Comparison of ENCODE assay signal across 34 mouse cellular contexts in the genomic region with DNA sequence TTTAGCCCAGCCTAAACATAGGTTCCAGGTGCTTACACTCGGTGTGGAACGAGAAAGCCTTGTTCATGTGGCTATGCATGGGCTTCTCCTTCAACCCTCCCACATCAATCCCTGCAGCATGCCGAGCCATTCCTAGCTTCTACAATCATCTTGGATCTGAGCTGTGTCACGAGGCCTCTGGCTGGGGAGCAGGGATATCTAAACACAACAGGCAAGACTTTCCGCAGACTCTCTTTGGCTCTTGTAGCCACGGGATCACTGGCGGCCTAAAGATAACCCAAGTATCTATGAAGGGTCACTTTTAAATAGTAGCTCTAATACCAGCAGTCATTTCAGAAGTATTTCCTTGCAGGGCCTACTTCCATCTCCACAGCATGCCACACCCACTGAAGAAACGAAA. TPM values are rescaled to one million over a fixed set of nuclear protein-coding genes. Genes with fewer than 3 reads are reported as not detected.
DNase-seq lines count a peak whose midpoint lies in the region; ATAC-seq and TF ChIP-seq lines count a peak whose summit lies in the region.
"Had no signal": no experiment of that assay in that cellular context is flagged by ENCODE, and none has a peak within 500 bp of the region (broad histone marks: within the 10 kb centered on the region; RNA-seq: fewer than 3 reads in every experiment).

No protein-coding gene starts in this region.

- no peak for ATAC-seq in heart, embryonic 11.5 days (replicated peaks; ENCODE audit: insufficient number of reproducible peaks, low FRiP score, low TSS enrichment)
- ATAC-seq in heart, embryonic 15.5 days (replicated peaks; ENCODE audit: insufficient number of reproducible peaks, insufficient read depth, low FRiP score, low read depth): 0 out of 2 replicates have a peak, but pooled peaks have one; percentile 14
- no peak for ATAC-seq in stomach, postnatal 0 days (ENCODE audit: low FRiP score, low TSS enrichment)
- ATAC-seq: forebrain, postnatal 0 days; inflammation-experienced regulatory T-cells, adult 6 months; midbrain, embryonic 15.5 days had no signal

- TF ChIP-seq EP300 in stomach, postnatal 0 days (optimal IDR thresholded peaks at IDR 0.05): no peak

- H3K27ac ChIP-seq in gastrocnemius, adult 2 months: peak overlapping the region; percentile 82
- H3K27ac ChIP-seq in heart, embryonic 11.5 days (ENCODE audit: low read depth, low read length): peak overlapping the region; percentile 62
- peak overlapping the region; percentile 52 for H3K27ac ChIP-seq in heart, embryonic 15.5 days
- peak overlapping the region; percentile 67 for H3K27ac ChIP-seq in stomach, postnatal 0 days (replicated peaks)
- H3K27ac ChIP-seq: embryonic facial prominence, embryonic 10.5 days; embryonic facial prominence, embryonic 15.5 days; forebrain, embryonic 12.5 days; hindbrain, embryonic 15.5 days; layer of hippocampus, adult 2 months; limb, embryonic 10.5 days; limb, embryonic 15.5 days; liver, embryonic 13.5 days; midbrain, embryonic 15.5 days had no signal

- peaks cover 58% of the 10 kb centered on the region for H3K4me1 ChIP-seq in heart, embryonic 11.5 days (ENCODE audit: control insufficient read depth, insufficient read depth, low read length)
- H3K4me1 ChIP-seq in heart, embryonic 15.5 days (replicated peaks): peaks cover 60% of the 10 kb centered on the region
- H3K4me1 ChIP-seq in stomach, postnatal 0 days (replicated peaks; ENCODE audit: control insufficient read depth, insufficient read depth): peaks cover 17% of the 10 kb centered on the region

- H3K27me3 ChIP-seq in heart, embryonic 11.5 days (ENCODE audit: control insufficient read depth, insufficient read depth, low read length): no peaks in the 10 kb centered on the region
- H3K27me3 ChIP-seq in heart, embryonic 15.5 days: no peaks in the 10 kb centered on the region
- H3K27me3 ChIP-seq in stomach, postnatal 0 days (ENCODE audit: control insufficient read depth, insufficient read depth, low read length): no peaks in the 10 kb centered on the region
- H3K27me3 ChIP-seq: embryonic facial prominence, embryonic 15.5 days; forebrain, embryonic 12.5 days; hindbrain, embryonic 15.5 days; limb, embryonic 15.5 days; liver, embryonic 13.5 days; midbrain, embryonic 15.5 days had no signal

- 26% methylated on average over 8 of the region's 8 CpGs for WGBS in heart, embryonic 11.5 days (ENCODE audit: insufficient replicate concordance)
- 25% methylated on average over 8 of the region's 8 CpGs for WGBS in heart, embryonic 15.5 days
- 71% methylated on average over 8 of the region's 8 CpGs for WGBS in stomach, postnatal 0 days

- DNase-seq in gastrocnemius, adult 2 months: peak; percentile 64
- DNase-seq in gastrocnemius, postnatal 10 days: no peak
- DNase-seq in heart, postnatal 25 days (ENCODE audit: low spot score): no peak
- DNase-seq in stomach, postnatal 0 days (ENCODE audit: low spot score): no peak
- no peak for DNase-seq in layer of hippocampus, postnatal 10 days (ENCODE audit: low spot score in 2 of 2)
- DNase-seq: adrenal gland, postnatal 10 days; cerebellum, postnatal 25 days; forebrain, postnatal 0 days; gastrocnemius, postnatal 25 days; kidney, adult 11 months; layer of hippocampus, postnatal 36 days; liver, embryonic 13.5 days; lung, adult 18-20 months; lung, postnatal 10 days; right cerebral cortex, postnatal 25 days; thymus, postnatal 4 days had no signal

- intact Hi-C loops in gastrocnemius, adult 2 months (cut with DNase I): loop anchor here (2.0 kb wide), 1 partner anchor 78 kb away; a partner anchor contains a TSS
- intact Hi-C loops in heart, postnatal 25 days (cut with DNase I): loop anchor here (5.0 kb wide), 1 partner anchor 39 kb away; no protein-coding TSS in a partner anchor

- H3K36me3 ChIP-seq in heart, embryonic 11.5 days (ENCODE audit: control insufficient read depth, insufficient read depth, low read length): 0 out of 2 replicates have a peak, but pooled peaks cover 4% of the 10 kb centered on the region
- no peaks in the 10 kb centered on the region for H3K36me3 ChIP-seq in heart, embryonic 15.5 days
- H3K36me3 ChIP-seq in stomach, postnatal 0 days (ENCODE audit: control insufficient read depth, insufficient read depth, low read length): no peaks in the 10 kb centered on the region
- H3K36me3 ChIP-seq: embryonic facial prominence, embryonic 15.5 days; forebrain, embryonic 12.5 days; G1E; hindbrain, embryonic 15.5 days; limb, embryonic 10.5 days; limb, embryonic 15.5 days; liver, embryonic 13.5 days; midbrain, embryonic 15.5 days had no signal

- no peak for TF ChIP-seq CTCF in gastrocnemius, adult 2 months (IDR thresholded peaks at IDR 0.05)
- TF ChIP-seq CTCF in stomach, postnatal 0 days (IDR thresholded peaks at IDR 0.05; ENCODE audit: low read depth): no peak

- peak overlapping the region; percentile 20 for H3K4me2 ChIP-seq in heart, embryonic 11.5 days
- no peak overlapping the region for H3K4me2 ChIP-seq in heart, embryonic 15.5 days
- no peak overlapping the region for H3K4me2 ChIP-seq in stomach, postnatal 0 days (replicated peaks; ENCODE audit: low read depth)
- H3K4me2 ChIP-seq: embryonic facial prominence, embryonic 15.5 days; forebrain, embryonic 12.5 days; hindbrain, embryonic 15.5 days; limb, embryonic 15.5 days; liver, embryonic 13.5 days; midbrain, embryonic 15.5 days had no signal

- H3K4me3 ChIP-seq in gastrocnemius, adult 2 months: peak overlapping the region; percentile 53
- H3K4me3 ChIP-seq in heart, embryonic 11.5 days (ENCODE audit: low read depth, low read length): no peak overlapping the region
- no peak overlapping the region for H3K4me3 ChIP-seq in heart, embryonic 15.5 days
- H3K4me3 ChIP-seq in stomach, postnatal 0 days (ENCODE audit: low read depth, low read length): no peak overlapping the region
- H3K4me3 ChIP-seq: embryonic facial prominence, embryonic 10.5 days; embryonic facial prominence, embryonic 15.5 days; forebrain, embryonic 12.5 days; hindbrain, embryonic 15.5 days; layer of hippocampus, adult 2 months; limb, embryonic 10.5 days; limb, embryonic 15.5 days; liver, embryonic 13.5 days; midbrain, embryonic 15.5 days had no signal

- no peak overlapping the region for H3K9ac ChIP-seq in heart, embryonic 11.5 days (ENCODE audit: low read depth, low read length)
- no peak overlapping the region for H3K9ac ChIP-seq in heart, embryonic 15.5 days
- no peak overlapping the region for H3K9ac ChIP-seq in stomach, postnatal 0 days (ENCODE audit: low read length)
- H3K9ac ChIP-seq: embryonic facial prominence, embryonic 15.5 days; forebrain, embryonic 12.5 days; forebrain, postnatal 0 days; hindbrain, embryonic 15.5 days; limb, embryonic 15.5 days; liver, embryonic 13.5 days; midbrain, embryonic 15.5 days had no signal

- no peaks in the 10 kb centered on the region for H3K9me3 ChIP-seq in heart, embryonic 11.5 days (replicated peaks; ENCODE audit: control insufficient read depth, low read length)
- no peaks in the 10 kb centered on the region for H3K9me3 ChIP-seq in heart, embryonic 15.5 days (replicated peaks)
- H3K9me3 ChIP-seq in stomach, postnatal 0 days (ENCODE audit: control insufficient read depth, low read length): no peaks in the 10 kb centered on the region
- H3K9me3 ChIP-seq: embryonic facial prominence, embryonic 10.5 days; embryonic facial prominence, embryonic 15.5 days; forebrain, embryonic 12.5 days; hindbrain, embryonic 15.5 days; limb, embryonic 10.5 days; limb, embryonic 15.5 days; liver, embryonic 13.5 days; midbrain, embryonic 15.5 days had no signal

RNA-seq across cellular contexts. Expression of a gene that starts 18.5 kb away (rescaled TPM):
- total RNA-seq in gastrocnemius, adult 2 months (2021): not detected
- total RNA-seq in gastrocnemius, postnatal 10 days (2021): not detected
- polyA plus RNA-seq in heart, embryonic 11.5 days (2014; fragmentation: Nextera tagmentation; extraction: Ambion mirVana): not detected in 2 replicates
- not detected for total RNA-seq in heart, postnatal 25 days (2021)
- polyA plus RNA-seq in heart, embryonic 15.5 days (2015; fragmentation: Nextera tagmentation; extraction: Ambion mirVana): not detected in 2 replicates
- not detected in 2 replicates for polyA plus RNA-seq in stomach, postnatal 0 days (2015; fragmentation: Nextera tagmentation; extraction: Ambion mirVana)
- total RNA-seq in layer of hippocampus, postnatal 10 days (2021): not detected
- total RNA-seq: adrenal gland, postnatal 10 days; forebrain, postnatal 0 days; G1E; gastrocnemius, postnatal 25 days; heart, postnatal 10 days; layer of hippocampus, adult 2 months; layer of hippocampus, postnatal 36 days; neutrophil, adult 5-6 weeks had no signal
- polyA plus RNA-seq: embryonic facial prominence, embryonic 10.5 days; embryonic facial prominence, embryonic 15.5 days; forebrain, postnatal 0 days; G1E; hindbrain, embryonic 15.5 days; inflammation-experienced regulatory T-cells, adult 6 months; kidney, embryonic 14.5 days; limb, embryonic 10.5 days; limb, embryonic 15.5 days; liver, embryonic 13.5 days; midbrain, embryonic 15.5 days; neural tube, embryonic 11.5 days; spleen, adult 2 months; thymus, postnatal 0 days had no signal
